Comparison of ENCODE assay signal across 17 mouse cellular contexts in the genomic region with DNA sequence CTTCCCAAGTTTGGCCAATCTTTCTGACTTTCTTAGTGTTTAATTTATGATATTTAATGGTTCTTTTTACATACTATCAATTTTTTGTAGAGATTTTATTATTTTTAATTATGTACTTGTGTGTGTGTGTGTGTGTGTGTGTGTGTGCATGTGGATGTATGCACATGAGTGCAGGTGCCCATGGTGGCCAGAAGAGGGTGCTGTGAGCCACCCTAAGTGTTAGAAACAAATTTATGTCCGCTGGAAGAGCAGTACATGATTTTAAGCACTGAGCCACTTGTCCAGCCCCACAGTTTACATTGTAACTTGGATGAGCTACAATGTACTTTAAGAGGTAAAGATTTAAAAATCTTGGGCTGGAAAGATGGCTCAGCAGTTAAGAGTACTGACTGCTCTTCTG.
A peak's percentile ranks its signal among the peaks of the same experiment; 100 is the strongest.
DNase-seq lines count a peak whose midpoint lies in the region; ATAC-seq and TF ChIP-seq lines count a peak whose summit lies in the region.
"Had no signal": no experiment of that assay in that cellular context is flagged by ENCODE, and none has a peak within 500 bp of the region (broad histone marks: within the 10 kb centered on the region; RNA-seq: fewer than 3 reads in every experiment).

No protein-coding gene starts in this region.

- H3K27me3 ChIP-seq in forebrain, embryonic 13.5 days, result no peaks in the 10 kb centered on the region
- no peaks in the 10 kb centered on the region for H3K27me3 ChIP-seq in forebrain, embryonic 10.5 days (ENCODE audit: poor library complexity, severe bottlenecking)
- H3K27me3 ChIP-seq in kidney, postnatal 0 days (ENCODE audit: insufficient read depth, low read length), result no peaks in the 10 kb centered on the region
- H3K27me3 ChIP-seq in MEL (ENCODE audit: control insufficient read depth in 1 of 2, insufficient read depth in 2 of 2, low read length in 2 of 2), result no peaks in the 10 kb centered on the region
- no peaks in the 10 kb centered on the region for H3K27me3 ChIP-seq in embryonic facial prominence, embryonic 15.5 days
- H3K27me3 ChIP-seq: hindbrain, embryonic 15.5 days; megakaryocyte, embryonic 14.5 days; midbrain, embryonic 15.5 days had no signal

- 100% methylated on average over 1 of the region's 1 CpGs for WGBS in forebrain, embryonic 13.5 days
- 90% methylated on average over 1 of the region's 1 CpGs for WGBS in forebrain, embryonic 10.5 days
- WGBS in kidney, postnatal 0 days, result 100% methylated on average over 1 of the region's 1 CpGs
- 93% methylated on average over 1 of the region's 1 CpGs for WGBS in embryonic facial prominence, embryonic 15.5 days

- no peaks in the 10 kb centered on the region for H3K9me3 ChIP-seq in forebrain, embryonic 13.5 days (replicated peaks)
- no peaks in the 10 kb centered on the region for H3K9me3 ChIP-seq in forebrain, embryonic 10.5 days
- H3K9me3 ChIP-seq in kidney, postnatal 0 days (replicated peaks; ENCODE audit: low read length), result no peaks in the 10 kb centered on the region
- H3K9me3 ChIP-seq in MEL (replicated peaks; ENCODE audit: insufficient read depth, low read length), result no peaks in the 10 kb centered on the region
- H3K9me3 ChIP-seq in embryonic facial prominence, embryonic 15.5 days (replicated peaks), result no peaks in the 10 kb centered on the region
- H3K9me3 ChIP-seq: hindbrain, embryonic 15.5 days; midbrain, embryonic 15.5 days had no signal

- no peak overlapping the region for H3K9ac ChIP-seq in forebrain, embryonic 13.5 days
- H3K9ac ChIP-seq in kidney, postnatal 0 days (ENCODE audit: low read depth, low read length), result no peak overlapping the region
- no peak overlapping the region for H3K9ac ChIP-seq in MEL (ENCODE audit: control insufficient read depth, low read depth, low read length, poor library complexity, severe bottlenecking)
- no peak overlapping the region for H3K9ac ChIP-seq in embryonic facial prominence, embryonic 15.5 days
- H3K9ac ChIP-seq: hindbrain, embryonic 15.5 days; midbrain, embryonic 15.5 days had no signal

- DNase-seq in forebrain, embryonic 10.5 days (ENCODE audit: extremely low spot score, low spot score), result no peak
- DNase-seq in kidney, postnatal 0 days (ENCODE audit: low spot score), result no peak
- no peak for DNase-seq in kidney, postnatal 14 days
- peak; percentile 27 for DNase-seq in MEL (ENCODE audit: low read depth, low spot score)
- DNase-seq: adrenal gland, adult 8-10 months; cerebellum, adult 9-11 months; heart, postnatal 36 days; liver; lung, adult 18-20 months; lung, postnatal 14 days; thymus, postnatal 25 days had no signal

- TF ChIP-seq EP300 in MEL (IDR thresholded peaks at IDR 0.05; ENCODE audit: low read depth in 1 of 2, low read length in 2 of 2), result no peak

- H3K36me3 ChIP-seq in forebrain, embryonic 13.5 days (ENCODE audit: poor library complexity, severe bottlenecking), result no peaks in the 10 kb centered on the region
- H3K36me3 ChIP-seq in forebrain, embryonic 10.5 days (replicated peaks), result peaks cover 2% of the 10 kb centered on the region; the same call in 1 of the 2 replicates
- no peaks in the 10 kb centered on the region for H3K36me3 ChIP-seq in kidney, postnatal 0 days (ENCODE audit: insufficient read depth, low read length)
- H3K36me3 ChIP-seq in MEL (ENCODE audit: control insufficient read depth in 1 of 2, insufficient read depth in 2 of 2, low read length in 2 of 2), result peaks cover 0 to 13% of the 10 kb centered on the region in 2 experiments; a peak in 2 of 4 replicates
- no peaks in the 10 kb centered on the region for H3K36me3 ChIP-seq in embryonic facial prominence, embryonic 15.5 days
- H3K36me3 ChIP-seq: hindbrain, embryonic 15.5 days; midbrain, embryonic 15.5 days had no signal

- H3K4me3 ChIP-seq in forebrain, embryonic 13.5 days, result no peak overlapping the region
- H3K4me3 ChIP-seq in forebrain, embryonic 10.5 days, result no peak overlapping the region
- no peak overlapping the region for H3K4me3 ChIP-seq in kidney, postnatal 0 days (replicated peaks; ENCODE audit: low read depth, low read length)
- H3K4me3 ChIP-seq in MEL (ENCODE audit: control insufficient read depth in 1 of 2, insufficient read depth in 1 of 2, low read depth in 2 of 2, low read length in 2 of 2), result no peak overlapping the region
- H3K4me3 ChIP-seq in embryonic facial prominence, embryonic 15.5 days (replicated peaks), result no peak overlapping the region
- H3K4me3 ChIP-seq: hindbrain, embryonic 15.5 days; megakaryocyte, embryonic 14.5 days; midbrain, embryonic 15.5 days had no signal

- TF ChIP-seq RAD21 in MEL (IDR thresholded peaks at IDR 0.05; ENCODE audit: low read depth, low read length), result peak; percentile 35

- H3K4me2 ChIP-seq in forebrain, embryonic 13.5 days, result no peak overlapping the region
- no peak overlapping the region for H3K4me2 ChIP-seq in kidney, postnatal 0 days (ENCODE audit: low read length)
- no peak overlapping the region for H3K4me2 ChIP-seq in embryonic facial prominence, embryonic 15.5 days (replicated peaks)
- H3K4me2 ChIP-seq: hindbrain, embryonic 15.5 days; midbrain, embryonic 15.5 days had no signal

- no peaks in the 10 kb centered on the region for H3K79me2 ChIP-seq in MEL (ENCODE audit: control insufficient read depth, insufficient read depth, low read length, poor library complexity)

- H3K4me1 ChIP-seq in forebrain, embryonic 13.5 days, result peaks cover 27% of the 10 kb centered on the region
- peaks cover 26% of the 10 kb centered on the region for H3K4me1 ChIP-seq in forebrain, embryonic 10.5 days
- H3K4me1 ChIP-seq in kidney, postnatal 0 days (replicated peaks; ENCODE audit: insufficient read depth, low read length), result no peaks in the 10 kb centered on the region
- H3K4me1 ChIP-seq in MEL (ENCODE audit: control insufficient read depth in 1 of 2, insufficient read depth in 2 of 2, low read length in 2 of 2), result peaks cover 6 to 14% of the 10 kb centered on the region in 2 experiments; a peak in 3 of 4 replicates
- peaks cover 5% of the 10 kb centered on the region for H3K4me1 ChIP-seq in embryonic facial prominence, embryonic 15.5 days

- TF ChIP-seq CTCF in kidney, postnatal 0 days (IDR thresholded peaks at IDR 0.05; ENCODE audit: low read depth), result 0 out of 2 replicates have a peak, but pooled peaks have one; percentile 6
- peak; percentile 12 to 55 (median 42); a peak in 5 of 6 replicates for TF ChIP-seq CTCF in MEL (IDR thresholded peaks at IDR 0.05 in 2 of 3, conservative IDR thresholded peaks at IDR 0.05 in 1 of 3; ENCODE audit: control insufficient read depth in 1 of 3, insufficient read depth in 1 of 3, low read depth in 2 of 3, low read length in 3 of 3, poor library complexity in 1 of 3, severe bottlenecking in 1 of 3)

- TF ChIP-seq POLR2A in MEL (IDR thresholded peaks at IDR 0.05; ENCODE audit: control insufficient read depth in 1 of 2, insufficient read depth in 1 of 2, low read depth in 1 of 2, low read length in 2 of 2, poor library complexity in 1 of 2), result no peak

- ATAC-seq in forebrain, embryonic 13.5 days, result no peak
- ATAC-seq in kidney, postnatal 0 days (replicated peaks; ENCODE audit: low FRiP score, low read depth), result no peak
- ATAC-seq in embryonic facial prominence, embryonic 15.5 days (ENCODE audit: insufficient number of reproducible peaks, low FRiP score, low TSS enrichment, low read depth), result no peak
- ATAC-seq in monocyte, adult 5-6 weeks (replicated peaks; ENCODE audit: insufficient number of reproducible peaks, low FRiP score, low TSS enrichment, poor library complexity, severe bottlenecking), result no peak
- ATAC-seq: midbrain, embryonic 15.5 days had no signal

- H3K27ac ChIP-seq in forebrain, embryonic 13.5 days, result peak overlapping the region; percentile 74; the same call in 1 of the 2 replicates
- no peak overlapping the region for H3K27ac ChIP-seq in forebrain, embryonic 10.5 days
- H3K27ac ChIP-seq in kidney, postnatal 0 days, result no peak overlapping the region
- no peak overlapping the region for H3K27ac ChIP-seq in MEL (ENCODE audit: control insufficient read depth, low read depth, low read length)
- 0 out of 2 replicates have a peak overlapping the region, but pooled peaks have one; percentile 29 for H3K27ac ChIP-seq in embryonic facial prominence, embryonic 15.5 days (replicated peaks)

TF ChIP-seq in MEL, 35 proteins besides CTCF, POLR2A, EP300 and RAD21:
- TF ChIP-seq ZNF384 (IDR thresholded peaks at IDR 0.05; ENCODE audit: low read depth, low read length) (no peak), RCOR1 (IDR thresholded peaks at IDR 0.05; ENCODE audit: low read depth, low read length) (no peak), NRF1 (IDR thresholded peaks at IDR 0.05; ENCODE audit: insufficient read depth, low read depth, low read length, poor library complexity, severe bottlenecking) (no peak), MAZ (IDR thresholded peaks at IDR 0.05; ENCODE audit: low read depth, low read length) (no peak), ZKSCAN1 (IDR thresholded peaks at IDR 0.05; ENCODE audit: low read depth, low read length) (no peak), MYC (IDR thresholded peaks at IDR 0.05; ENCODE audit: low read depth, low read length) (no peak), MYB (IDR thresholded peaks at IDR 0.05; ENCODE audit: low read depth, low read length) (no peak), UBTF (IDR thresholded peaks at IDR 0.05; ENCODE audit: borderline replicate concordance, insufficient read depth, low read depth, low read length) (no peak), MAX (IDR thresholded peaks at IDR 0.05; ENCODE audit: low read length) (no peak), GABPA (IDR thresholded peaks at IDR 0.05; ENCODE audit: low read depth, low read length) (no peak), MEF2A (IDR thresholded peaks at IDR 0.05; ENCODE audit: extremely low read depth, insufficient replicate concordance, low read depth, low read length, poor library complexity, severe bottlenecking) (no peak)

Comparison
In these comparisons a context has a peak if more than half of its experiments do, and no peak if none do; other contexts are left out.
1. H3K27ac ChIP-seq: peak in forebrain, embryonic 13.5 days (single experiment) and embryonic facial prominence, embryonic 15.5 days (single experiment); none in forebrain, embryonic 10.5 days (single experiment), kidney, postnatal 0 days (single experiment) and MEL (single experiment).